Mouse (Mus musculus) kidney, postnatal 0 days (tissue): ENCODE results near the gene Fadd. TPM values are rescaled to one million over a fixed set of nuclear protein-coding genes. Genes with fewer than 3 reads are reported as not detected.

Source experiments
- ATAC-seq: fragments of 200-750 bp; cut with Nextera tagmentation; replicated peaks from 2 replicates; pipeline ENCODE4 v1.8.0; 2017; ENCODE audit warnings: low read depth, moderate number of reproducible peaks, moderate TSS enrichment, moderate library complexity; ENCODE audit not compliant: low FRiP score
- DNase-seq: peaks from one replicate; pipeline ENCODE4 v3.0.0-alpha.2; 2016; ENCODE audit warnings: low spot score
- H3K27ac ChIP-seq: fragments of 300-500 bp; sonication (generic); 2 replicates; pipeline ENCODE4 v1.5.1; 2014; ENCODE audit warnings: mild to moderate bottlenecking
- H3K27me3 ChIP-seq: fragments of 300-500 bp; sonication (generic); 2 replicates; pipeline ENCODE4 v1.6.1; 2014; ENCODE audit warnings: low read length, mixed read lengths; ENCODE audit not compliant: insufficient read depth
- H3K36me3 ChIP-seq: fragments of 300-500 bp; sonication (generic); 2 replicates; pipeline ENCODE4 v1.6.1; 2014; ENCODE audit warnings: low read length, mixed read lengths; ENCODE audit not compliant: insufficient read depth
- H3K4me1 ChIP-seq: fragments of 300-500 bp; sonication (generic); replicated peaks from 2 replicates; pipeline ENCODE4 v1.6.1; 2014; ENCODE audit warnings: antibody characterized with exemption, low read length, mixed read lengths; ENCODE audit not compliant: insufficient read depth
- H3K4me2 ChIP-seq: fragments of 300-500 bp; sonication (generic); 2 replicates; pipeline ENCODE4 v1.6.1; 2014; ENCODE audit warnings: mild to moderate bottlenecking, low read length, moderate library complexity, mixed read lengths
- H3K4me3 ChIP-seq: fragments of 300-500 bp; sonication (generic); replicated peaks from 2 replicates; pipeline ENCODE4 v1.5.1; 2014; ENCODE audit warnings: low read depth, low read length
- H3K9ac ChIP-seq: fragments of 300-500 bp; sonication (generic); 2 replicates; pipeline ENCODE4 v1.6.1; 2014; ENCODE audit warnings: low read depth, low read length
- H3K9me3 ChIP-seq: fragments of 300-500 bp; sonication (generic); replicated peaks from 2 replicates; pipeline ENCODE4 v1.6.1; 2016; ENCODE audit warnings: low read length, inconsistent platforms, mixed read lengths
- CTCF ChIP-seq: IDR thresholded peaks from 2 replicates; pipeline ENCODE4 v1.5.1; 2016; ENCODE audit warnings: antibody characterized with exemption, low read depth, mild to moderate bottlenecking, moderate library complexity
- WGBS: fragments of 180-500 bp; shearing (Covaris S2); extraction: QIAGEN DNeasy Blood & Tissue Kit; methylation state at CpG from one replicate; pipeline ENCODE4 v1.1.7; 2014; 5-methylcytosine and 5-hydroxymethylcytosine counted together
- polyA plus RNA-seq: library from polyadenylated mRNA; unstranded; fragments of >200 nt; fragmentation: Nextera tagmentation; extraction: Ambion mirVana; gene quantifications from 2 replicates; pipeline ENCODE4 v1.2.1, GENCODE M21; 2015

Fadd gene
- polyA plus RNA-seq, 1 experiment from 2014 or later = 12.6 TPM

- no peaks in the 10 kb centered on the region for H3K27me3 ChIP-seq
- 58% methylated on average over 7 of the region's 7 CpGs for WGBS
- no peak overlapping the region for H3K4me3 ChIP-seq
- H3K9me3 ChIP-seq = no peaks in the 10 kb centered on the region
- TF ChIP-seq CTCF = no peak
- H3K4me2 ChIP-seq = no peak overlapping the region
- no peaks in the 10 kb centered on the region for H3K36me3 ChIP-seq
- DNase-seq = peak; percentile 47
- no peak overlapping the region for H3K9ac ChIP-seq
- H3K27ac ChIP-seq = no peak overlapping the region
- no peak for ATAC-seq
- no peaks in the 10 kb centered on the region for H3K4me1 ChIP-seq
Measured at GRCm38 (mm10) chr7:144569428-144569827, 12.8 kb downstream of the Fadd start.

GRCm38 (mm10) chr7:144568091-144568490 is 14.2 kb downstream of the Fadd start:
- no peak overlapping the region for H3K27ac ChIP-seq
- DNase-seq (no peak), ATAC-seq (no peak)
- no peaks in the 10 kb centered on the region for H3K9me3 ChIP-seq
- H3K4me2 ChIP-seq = no peak overlapping the region
- no peak for TF ChIP-seq CTCF
- no peaks in the 10 kb centered on the region for H3K36me3 ChIP-seq
- H3K4me1 ChIP-seq = no peaks in the 10 kb centered on the region
- no peaks in the 10 kb centered on the region for H3K27me3 ChIP-seq
- H3K4me3 ChIP-seq = no peak overlapping the region
- H3K9ac ChIP-seq = no peak overlapping the region

DNA sequence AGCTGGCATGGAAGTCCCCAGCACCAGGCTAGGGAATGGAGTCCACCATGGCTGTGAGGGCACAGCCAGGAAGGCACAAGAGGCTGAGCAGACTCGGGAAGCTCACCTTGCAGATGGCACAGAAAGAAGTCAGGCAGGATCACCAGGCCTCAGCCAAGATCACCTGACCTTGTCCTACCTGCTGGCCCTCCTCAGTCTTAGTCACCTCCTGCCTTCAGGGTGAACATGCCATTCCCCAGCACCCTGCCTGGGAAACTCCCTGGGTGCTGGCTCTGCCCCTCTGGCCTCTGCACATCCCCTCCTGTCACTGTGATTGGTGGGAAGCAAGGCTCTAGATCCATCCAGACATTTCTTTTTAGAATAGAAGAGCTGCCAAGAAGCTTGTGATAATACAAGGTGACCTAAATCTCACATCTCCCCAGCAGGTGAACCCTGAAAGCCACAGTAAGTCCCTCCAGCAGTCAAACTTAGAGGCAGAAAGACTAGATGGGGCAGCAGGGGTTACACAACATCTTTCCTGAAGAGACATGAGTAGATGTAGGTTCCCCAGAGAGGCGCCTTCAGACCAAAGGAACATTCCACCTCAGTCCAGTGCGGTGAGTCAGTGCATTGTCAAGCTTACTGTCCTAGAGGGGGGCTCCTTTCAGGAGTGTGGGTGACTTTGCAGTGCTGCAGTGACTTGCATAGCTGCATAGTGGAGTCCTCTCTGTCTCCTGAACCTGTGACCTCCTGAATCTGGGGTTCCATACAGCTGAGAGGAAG is 15.2 kb downstream of the Fadd start:
- no peak for ATAC-seq
- WGBS = 66% methylated on average over 3 of the region's 3 CpGs
- no peaks in the 10 kb centered on the region for H3K27me3 ChIP-seq

DNA sequence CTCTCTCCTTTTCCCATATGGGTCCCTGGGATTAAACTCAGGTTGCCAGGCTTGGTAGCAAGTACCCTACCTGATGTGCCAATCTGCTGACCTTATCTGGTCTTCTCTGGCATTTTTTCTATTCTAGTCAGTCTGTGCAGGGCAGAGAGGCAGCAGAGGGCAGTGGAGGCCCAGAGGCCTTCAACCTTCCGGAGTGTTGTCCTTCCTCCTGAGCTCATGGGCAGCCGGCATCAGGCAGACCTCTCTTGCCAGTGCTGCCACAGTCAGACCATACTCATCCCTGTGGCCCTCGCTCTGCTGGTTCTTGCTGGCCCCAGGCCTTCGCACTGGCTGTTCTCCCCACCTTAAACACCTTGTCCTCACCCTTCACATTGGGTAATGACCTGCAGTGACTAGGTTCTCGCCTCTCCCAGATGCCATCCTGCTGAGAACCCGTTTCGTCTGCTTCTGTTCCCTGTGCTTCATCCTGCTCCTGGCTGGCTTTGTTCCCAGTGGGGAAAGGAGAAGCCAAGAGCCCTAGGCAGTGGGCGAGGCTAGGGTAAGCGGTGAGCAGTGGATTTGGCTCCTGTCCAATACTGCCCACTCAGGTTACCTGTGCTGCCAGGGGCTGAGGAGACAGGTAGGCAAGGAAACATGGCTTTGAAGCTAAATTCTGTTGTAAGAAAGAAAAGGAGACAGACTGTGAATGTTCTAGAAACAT is 18.7 kb downstream of the Fadd start:
- peak; percentile 22; the same call in 1 of the 2 replicates for TF ChIP-seq CTCF
- Histone ChIP-seq H3K27ac (no peak overlapping the region), H3K36me3 (no peaks in the 10 kb centered on the region), H3K9me3 (no peaks in the 10 kb centered on the region), H3K27me3 (no peaks in the 10 kb centered on the region), H3K4me2 (no peak overlapping the region), H3K4me3 (no peak overlapping the region), H3K9ac (no peak overlapping the region), H3K4me1 (no peaks in the 10 kb centered on the region)
- ATAC-seq (peak; percentile 50; the same call in 1 of the 2 replicates), DNase-seq (no peak)
- 61% methylated on average over 9 of the region's 9 CpGs for WGBS

More for the DNA sequence above, 15.2 kb downstream of the Fadd start:
- no peak overlapping the region for H3K4me3 ChIP-seq
- no peak overlapping the region for H3K4me2 ChIP-seq
- H3K36me3 ChIP-seq = no peaks in the 10 kb centered on the region
- H3K9ac ChIP-seq = no peak overlapping the region
- H3K9me3 ChIP-seq = no peaks in the 10 kb centered on the region
- no peaks in the 10 kb centered on the region for H3K4me1 ChIP-seq
- no peak for TF ChIP-seq CTCF
- H3K27ac ChIP-seq = no peak overlapping the region
- no peak for DNase-seq

DNA sequence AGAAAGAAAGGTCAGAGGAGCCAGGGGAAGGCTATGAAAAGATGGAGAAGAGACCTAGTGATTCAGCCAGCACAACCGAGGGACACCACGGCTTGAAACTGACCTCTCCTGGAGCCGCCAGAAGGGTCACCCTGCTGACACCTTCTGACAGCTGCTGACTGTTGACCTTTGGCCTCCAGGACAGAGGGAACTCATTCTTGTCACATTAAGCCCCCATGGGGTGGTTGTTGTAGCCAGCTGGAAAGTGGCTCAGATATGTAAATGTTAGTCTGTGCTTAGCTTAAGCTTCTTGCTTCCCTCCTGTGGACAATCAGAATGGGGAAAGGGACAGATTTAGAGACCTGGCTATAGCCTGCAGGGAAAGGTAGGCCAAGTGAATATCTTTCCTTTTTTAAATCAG is 20.2 kb downstream of the Fadd start:
- 17% methylated on average over 3 of the region's 3 CpGs for WGBS
- no peak for TF ChIP-seq CTCF
- no peak for ATAC-seq

DNA sequence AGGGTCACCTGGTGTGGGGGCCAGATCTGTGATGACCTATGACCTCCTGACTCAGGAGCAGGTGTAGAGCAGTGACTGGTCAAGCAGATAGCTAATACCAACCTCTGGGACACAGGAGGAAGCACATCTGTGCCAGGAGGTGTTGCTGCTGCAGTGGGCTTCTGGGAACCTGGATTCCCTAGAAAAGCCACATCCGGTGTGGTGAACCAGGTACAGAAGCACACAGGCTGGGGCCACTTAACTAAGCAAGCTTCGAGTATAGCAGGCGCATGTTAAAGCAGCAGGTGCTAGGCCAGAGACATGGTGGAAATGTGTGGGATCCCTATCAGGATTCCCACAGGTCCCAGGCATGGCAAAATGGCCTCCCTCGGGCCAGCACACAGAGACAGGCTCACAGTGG is 21.7 kb downstream of the Fadd start:
- no peak for TF ChIP-seq CTCF
- Histone ChIP-seq H3K9me3 (no peaks in the 10 kb centered on the region), H3K9ac (no peak overlapping the region), H3K27me3 (no peaks in the 10 kb centered on the region), H3K27ac (no peak overlapping the region), H3K4me3 (no peak overlapping the region), H3K36me3 (no peaks in the 10 kb centered on the region), H3K4me2 (no peak overlapping the region), H3K4me1 (no peaks in the 10 kb centered on the region)
- 88% methylated on average over 4 of the region's 4 CpGs for WGBS
- ATAC-seq (no peak), DNase-seq (no peak)

More for the DNA sequence above, 20.2 kb downstream of the Fadd start:
- H3K36me3 ChIP-seq = no peaks in the 10 kb centered on the region
- no peak overlapping the region for H3K4me2 ChIP-seq
- H3K9ac ChIP-seq = no peak overlapping the region
- no peaks in the 10 kb centered on the region for H3K9me3 ChIP-seq
- H3K27me3 ChIP-seq = no peaks in the 10 kb centered on the region
- H3K4me3 ChIP-seq = no peak overlapping the region
- no peak for DNase-seq
- H3K27ac ChIP-seq = no peak overlapping the region
- no peaks in the 10 kb centered on the region for H3K4me1 ChIP-seq
